In the genomic region with DNA sequence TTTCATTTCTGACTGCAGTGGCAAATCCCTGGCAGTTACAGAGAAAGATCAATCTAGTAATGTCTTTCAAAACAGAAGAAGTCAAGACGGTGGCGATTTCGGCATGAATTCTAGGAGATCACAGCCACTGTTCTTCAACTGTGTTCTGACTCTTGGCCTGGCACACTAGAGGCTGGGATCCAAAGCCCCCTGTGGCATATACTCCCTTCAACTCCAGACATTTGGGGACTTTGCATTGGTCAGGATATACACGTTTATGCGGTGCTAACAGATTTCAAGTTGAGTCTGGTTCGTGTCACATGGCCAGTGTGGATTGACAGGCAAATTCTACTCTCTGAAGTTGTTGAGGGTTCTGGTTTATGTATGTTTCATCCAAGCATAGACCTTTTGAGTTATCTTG, we compare ENCODE assay signal across 27 mouse cellular contexts.
"Had no signal": no experiment of that assay in that cellular context is flagged by ENCODE, and none has a peak within 500 bp of the region (broad histone marks: within the 10 kb centered on the region; RNA-seq: fewer than 3 reads in every experiment).

No protein-coding gene starts in this region.

- H3K4me1 ChIP-seq: limb, embryonic 12.5 days; limb, embryonic 15.5 days; liver, embryonic 12.5 days; liver, embryonic 13.5 days; liver, embryonic 15.5 days; lung, embryonic 15.5 days had no signal

- H3K36me3 ChIP-seq: limb, embryonic 12.5 days; limb, embryonic 13.5 days; limb, embryonic 15.5 days; liver, embryonic 12.5 days; liver, embryonic 13.5 days; liver, embryonic 15.5 days; lung, embryonic 15.5 days; midbrain, embryonic 10.5 days; midbrain, embryonic 12.5 days; midbrain, embryonic 13.5 days; midbrain, embryonic 15.5 days had no signal

- H3K27me3 ChIP-seq: limb, embryonic 12.5 days; limb, embryonic 13.5 days; limb, embryonic 15.5 days; liver, embryonic 13.5 days; liver, embryonic 15.5 days; lung, embryonic 15.5 days; midbrain, embryonic 15.5 days had no signal

- H3K27ac ChIP-seq: left cerebral cortex, adult 2 months; limb, embryonic 12.5 days; limb, embryonic 13.5 days; limb, embryonic 15.5 days; liver, embryonic 12.5 days; liver, embryonic 13.5 days; liver, embryonic 14.5 days; liver, embryonic 15.5 days; lung, embryonic 15.5 days; macrophage; midbrain, embryonic 10.5 days; midbrain, embryonic 12.5 days; midbrain, embryonic 13.5 days; midbrain, embryonic 15.5 days had no signal

- H3K4me3 ChIP-seq: left cerebral cortex, adult 2 months; limb, embryonic 12.5 days; limb, embryonic 13.5 days; limb, embryonic 15.5 days; liver, embryonic 12.5 days; liver, embryonic 13.5 days; liver, embryonic 15.5 days; lung, embryonic 15.5 days; megakaryocyte, embryonic 14.5 days; midbrain, embryonic 10.5 days; midbrain, embryonic 12.5 days; midbrain, embryonic 13.5 days; midbrain, embryonic 15.5 days; myocyte had no signal

- H3K9me3 ChIP-seq: limb, embryonic 12.5 days; limb, embryonic 13.5 days; limb, embryonic 15.5 days; liver, embryonic 12.5 days; liver, embryonic 13.5 days; liver, embryonic 15.5 days; lung, embryonic 15.5 days; megakaryocyte, embryonic 14.5 days; midbrain, embryonic 10.5 days; midbrain, embryonic 12.5 days; midbrain, embryonic 13.5 days; midbrain, embryonic 15.5 days had no signal

- DNase-seq: left cerebral cortex, postnatal 4 days; liver; liver, embryonic 13.5 days; liver, postnatal 0 days; lung, adult 18-20 months; lung, adult 2 months; lung, embryonic 14.5 days; lung, postnatal 10 days; lung, postnatal 14 days; lung, postnatal 36 days; lung, postnatal 4 days; midbrain, embryonic 14.5 days had no signal
